Mouse (Mus musculus): Measurements from ENCODE around the gene Mrpl45. TPM values are rescaled to one million over a fixed set of nuclear protein-coding genes. Genes with fewer than 3 reads are reported as not detected.

Mrpl45 gene
- 13.8 TPM for total RNA-seq (2023)

DNA sequence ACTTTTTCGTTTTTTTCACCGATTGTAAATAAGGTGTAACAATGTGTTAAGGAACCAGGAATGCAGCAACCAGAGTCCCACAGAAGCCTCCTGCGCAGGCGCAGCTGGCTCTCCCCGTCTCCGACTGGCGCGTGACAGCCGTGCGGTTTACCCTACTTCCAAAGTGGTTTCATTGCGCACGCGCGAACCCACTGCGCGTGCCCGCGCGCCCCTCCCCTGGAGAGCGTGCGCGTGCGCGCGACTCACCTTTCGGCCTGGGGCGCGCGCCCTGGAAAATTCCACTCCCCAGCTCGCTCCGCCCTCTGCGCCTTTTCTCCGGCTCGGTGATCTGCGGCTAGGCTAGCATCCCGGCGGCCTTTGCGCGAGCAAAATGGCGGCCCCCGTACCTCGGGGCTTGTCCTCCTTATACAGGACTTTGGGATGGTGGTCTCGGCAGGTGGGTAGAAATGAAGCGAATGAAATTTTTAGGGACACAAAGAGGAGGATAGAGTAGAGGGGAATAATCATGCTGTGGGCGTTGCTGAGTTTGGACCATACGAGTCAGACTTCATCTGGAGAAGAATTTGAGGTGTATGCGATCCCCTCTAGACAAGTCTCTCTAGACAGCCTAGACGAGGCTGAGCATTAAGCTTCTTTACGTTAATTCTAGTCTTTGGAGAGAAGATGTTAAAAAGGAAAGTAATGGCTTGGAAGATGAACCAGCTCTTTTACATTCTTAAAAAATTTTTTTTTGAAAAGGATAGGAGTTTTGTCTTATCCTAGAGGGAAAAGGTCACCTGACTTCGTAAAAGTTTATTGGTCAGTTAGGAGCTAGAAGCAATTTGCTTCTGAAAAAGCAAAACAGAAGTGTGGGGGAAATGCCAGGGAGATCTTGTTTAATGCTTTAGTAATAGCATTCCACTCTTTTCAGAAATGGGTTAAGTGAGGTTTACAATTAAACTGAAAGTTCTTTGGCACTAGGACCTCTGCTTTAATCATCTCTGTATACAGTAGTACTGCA lies at the start of gene Mrpl45:
Mrpl45 (plus strand) TSS at position 213 of the 1,000 bp plus-strand sequence.

DNA sequence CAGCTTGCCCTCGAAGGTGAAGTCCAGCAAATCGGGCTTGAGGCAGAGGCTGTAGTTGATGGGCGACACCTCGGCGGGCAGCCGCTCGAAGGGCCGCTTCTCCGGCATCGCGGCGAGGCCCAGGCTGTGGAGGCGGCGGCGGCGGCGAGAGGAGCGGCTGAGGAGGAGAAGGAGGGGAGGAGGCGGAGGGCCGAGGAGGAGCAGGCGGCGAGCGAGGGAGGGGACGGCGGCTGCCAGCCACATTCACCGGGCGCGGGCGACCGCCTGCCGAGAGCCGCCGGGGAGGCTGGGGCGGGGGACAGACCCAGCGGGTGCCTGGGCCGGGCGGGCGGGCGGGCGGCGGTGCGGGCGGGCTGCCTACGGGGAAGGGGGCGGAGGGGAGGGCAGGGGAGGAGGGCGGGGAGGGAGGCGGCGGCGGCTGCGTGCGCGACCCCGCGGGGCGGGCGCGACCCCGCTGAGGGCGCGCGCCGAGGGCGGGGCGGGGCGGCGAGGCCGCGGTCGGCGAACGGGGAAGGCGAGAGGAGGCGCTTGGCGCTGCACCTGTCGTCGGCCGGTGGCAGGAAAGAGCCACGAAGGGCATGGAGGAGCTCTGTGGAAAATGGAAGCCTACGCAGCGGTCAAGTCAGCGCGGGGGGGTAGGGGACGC lies 35.2 kb upstream of the Mrpl45 start, which contains the start of gene Npepps:
Npepps (minus strand) TSS at position 423 of the 646 bp plus-strand sequence.

GRCm38 (mm10) chr11:97352027-97352684 lies 36.6 kb downstream of the Mrpl45 start, which contains the start of gene Gpr179:
Gpr179 (minus strand) TSS chr11:97352077.

DNA sequence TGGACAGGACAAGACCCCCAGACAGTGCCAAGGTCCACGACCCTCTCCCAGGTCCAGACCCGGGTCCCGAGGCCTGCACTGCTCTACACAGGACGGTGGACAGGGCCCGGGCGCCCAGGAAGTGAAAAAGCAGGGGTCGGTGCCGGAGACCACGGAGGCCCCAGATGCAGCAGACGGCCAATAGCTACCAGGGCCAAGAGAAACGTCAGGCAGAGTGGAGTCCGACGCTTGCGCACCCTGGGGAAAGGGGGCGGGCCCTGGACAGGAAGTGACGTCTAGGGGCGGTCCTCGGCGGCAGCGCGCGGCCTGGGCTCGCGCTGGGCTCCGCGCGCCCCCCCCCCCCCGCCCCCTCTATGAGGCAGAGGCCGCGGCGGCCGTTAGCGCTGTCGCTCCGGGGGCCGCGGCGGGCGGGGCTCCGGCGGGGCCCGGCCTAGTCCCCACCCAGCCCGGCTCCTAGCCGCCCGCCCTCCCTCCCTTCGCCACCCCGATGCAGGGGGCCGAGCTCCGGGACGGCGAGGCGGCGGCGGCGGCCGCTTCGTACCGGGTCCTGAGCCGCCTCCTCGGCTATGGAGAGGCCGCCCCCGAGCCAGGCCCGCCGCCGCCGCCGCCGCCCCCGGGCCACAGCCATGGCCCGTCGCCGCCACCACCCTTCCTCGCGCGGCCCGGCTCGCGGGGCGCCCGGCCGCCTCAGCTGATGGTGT lies 46.6 kb downstream of the Mrpl45 start, which contains the start of gene Socs7:
Socs7 (plus strand) TSS at position 604 of the 701 bp plus-strand sequence.

Other genes starting within 250 kb of the Mrpl45 start
- 2.4 TPM for gene Tbx21, start 200.4 kb upstream of the Mrpl45 start, total RNA-seq (2023)
- gene Tbkbp1, start 164.2 kb upstream of the Mrpl45 start, total RNA-seq (2023): 0.89 TPM
- 140 TPM for gene Kpnb1, start 127.8 kb upstream of the Mrpl45 start, total RNA-seq (2023)
- gene Npepps, start 35.1 kb upstream of the Mrpl45 start, total RNA-seq (2023): 77.5 TPM
- not detected for gene Gpr179, start 36.4 kb downstream of the Mrpl45 start, total RNA-seq (2023)
- gene Socs7, start 46.8 kb downstream of the Mrpl45 start, total RNA-seq (2023): 15.9 TPM
- gene Arhgap23, start 99.8 kb downstream of the Mrpl45 start, total RNA-seq (2023): 0.67 TPM
- gene 4933428G20Rik, start 184.6 kb downstream of the Mrpl45 start, total RNA-seq (2023): not detected

All from CD8-positive naive resting alpha-beta T cell, adult 57 days (primary cell).